Mouse (Mus musculus) stomach, postnatal 0 days (tissue): ENCODE data around the gene Fam57b. TPM values are rescaled to one million over a fixed set of nuclear protein-coding genes. Genes with fewer than 3 reads are reported as not detected.

Experiments used
- ATAC-seq: fragments of 200-750 bp; cut with Nextera tagmentation; 2 replicates; pipeline ENCODE4 v1.8.0; 2017; ENCODE audit not compliant: low FRiP score, low TSS enrichment
- DNase-seq: peaks from one replicate; pipeline ENCODE4 v3.0.0-alpha.2; 2016; ENCODE audit warnings: low spot score
- H3K27ac ChIP-seq: fragments of 300-500 bp; sonication (generic); replicated peaks from 2 replicates; pipeline ENCODE4 v1.5.1; 2014; ENCODE audit warnings: mild to moderate bottlenecking, control low read depth
- H3K27me3 ChIP-seq: fragments of 300-500 bp; sonication (generic); 2 replicates; pipeline ENCODE4 v1.6.1; 2014; ENCODE audit warnings: low read length; ENCODE audit not compliant: control insufficient read depth, insufficient read depth
- H3K36me3 ChIP-seq: fragments of 300-500 bp; sonication (generic); 2 replicates; pipeline ENCODE4 v1.6.1; 2014; ENCODE audit warnings: low read length, mixed read lengths; ENCODE audit not compliant: control insufficient read depth, insufficient read depth
- H3K4me1 ChIP-seq: fragments of 300-500 bp; sonication (generic); replicated peaks from 2 replicates; pipeline ENCODE4 v1.6.1; 2014; ENCODE audit warnings: antibody characterized with exemption; ENCODE audit not compliant: control insufficient read depth, insufficient read depth
- H3K4me2 ChIP-seq: fragments of 300-500 bp; sonication (generic); replicated peaks from 2 replicates; pipeline ENCODE4 v1.6.1; 2014; ENCODE audit warnings: low read depth, mild to moderate bottlenecking, control low read depth, moderate library complexity
- H3K4me3 ChIP-seq: fragments of 300-500 bp; sonication (generic); 2 replicates; pipeline ENCODE4 v1.5.1; 2014; ENCODE audit warnings: low read depth, low read length, control low read depth
- H3K9ac ChIP-seq: fragments of 300-500 bp; sonication (generic); 2 replicates; pipeline ENCODE4 v1.6.1; 2014; ENCODE audit warnings: mild to moderate bottlenecking, low read length, control low read depth, mixed read lengths
- H3K9me3 ChIP-seq: fragments of 300-500 bp; sonication (generic); 2 replicates; pipeline ENCODE4 v1.6.1; 2016; ENCODE audit warnings: low read length; ENCODE audit not compliant: control insufficient read depth
- CTCF ChIP-seq: IDR thresholded peaks from 2 replicates; pipeline ENCODE4 v1.5.1; 2016; ENCODE audit warnings: antibody characterized with exemption, low read depth, mild to moderate bottlenecking, moderate library complexity
- EP300 ChIP-seq: optimal IDR thresholded peaks from 2 replicates; pipeline ENCODE3; 2016; ENCODE audit warnings: antibody characterized with exemption
- WGBS: fragments of 180-500 bp; shearing (Covaris S2); extraction: QIAGEN DNeasy Blood & Tissue Kit; methylation state at CpG from one replicate; pipeline ENCODE4 v1.1.7; 2014; 5-methylcytosine and 5-hydroxymethylcytosine counted together
- polyA plus RNA-seq: library from polyadenylated mRNA; unstranded; fragments of >200 nt; fragmentation: Nextera tagmentation; extraction: Ambion mirVana; gene quantifications from 2 replicates; pipeline ENCODE4 v1.2.1, GENCODE M21; 2015

The Fam57b gene
- polyA plus RNA-seq, 1 experiment from 2014 or later: 0.57 TPM

- Histone ChIP-seq H3K4me2 (no peak overlapping the region), H3K4me3 (no peak overlapping the region), H3K36me3 (no peaks in the 10 kb centered on the region), H3K4me1 (peaks cover 4% of the 10 kb centered on the region; the same call in 1 of the 2 replicates), H3K27ac (0 out of 2 replicates have a peak overlapping the region, but pooled peaks have one; percentile 45), H3K9ac (no peak overlapping the region), H3K27me3 (no peaks in the 10 kb centered on the region), H3K9me3 (no peaks in the 10 kb centered on the region)
- 69% methylated on average over 6 of the region's 6 CpGs for WGBS
- no peak for ATAC-seq
- TF ChIP-seq CTCF: no peak
- TF ChIP-seq EP300: no peak
- DNase-seq: no peak
Observed at GRCm38 (mm10) chr7:126803181-126803580, 5.7 kb downstream of the Fam57b start.

GRCm38 (mm10) chr7:126803751-126804150 lies 6.3 kb downstream of the Fam57b start:
- Histone ChIP-seq H3K4me1 (peaks cover 4% of the 10 kb centered on the region; the same call in 1 of the 2 replicates), H3K36me3 (no peaks in the 10 kb centered on the region), H3K4me2 (no peak overlapping the region), H3K9ac (no peak overlapping the region), H3K4me3 (no peak overlapping the region), H3K27me3 (no peaks in the 10 kb centered on the region), H3K27ac (no peak overlapping the region), H3K9me3 (no peaks in the 10 kb centered on the region)
- TF ChIP-seq EP300: no peak
- TF ChIP-seq CTCF: no peak
- no peak for ATAC-seq
- no peak for DNase-seq

- H3K36me3 ChIP-seq: no peaks in the 10 kb centered on the region
- no peaks in the 10 kb centered on the region for H3K27me3 ChIP-seq
- H3K4me3 ChIP-seq: no peak overlapping the region
- no peak overlapping the region for H3K9ac ChIP-seq
- WGBS: 29% methylated on average over 6 of the region's 6 CpGs
- 0 out of 2 replicates have a peak, but pooled peaks cover 4% of the 10 kb centered on the region for H3K4me1 ChIP-seq
- ATAC-seq (peak; percentile 74), DNase-seq (peak; percentile 84)
- no peaks in the 10 kb centered on the region for H3K9me3 ChIP-seq
- no peak overlapping the region for H3K4me2 ChIP-seq
- no peak overlapping the region; the same call in 1 of the 2 replicates for H3K27ac ChIP-seq
- TF ChIP-seq CTCF: no peak
- TF ChIP-seq EP300: no peak
Observed at GRCm38 (mm10) chr7:126806956-126807355, 9.5 kb downstream of the Fam57b start.

GRCm38 (mm10) chr7:126807405-126807804 lies 9.9 kb downstream of the Fam57b start:
- 34% methylated on average over 4 of the region's 4 CpGs for WGBS
- TF ChIP-seq EP300 (no peak), CTCF (no peak)
- Histone ChIP-seq H3K27ac (no peak overlapping the region; the same call in 1 of the 2 replicates), H3K9ac (peak overlapping the region; percentile 60; the same call in 1 of the 2 replicates), H3K9me3 (no peaks in the 10 kb centered on the region), H3K4me2 (peak overlapping the region; percentile 69; the same call in 1 of the 2 replicates), H3K36me3 (no peaks in the 10 kb centered on the region), H3K4me3 (no peak overlapping the region), H3K4me1 (0 out of 2 replicates have a peak, but pooled peaks cover 4% of the 10 kb centered on the region), H3K27me3 (no peaks in the 10 kb centered on the region)
- no peak for DNase-seq
- ATAC-seq: no peak

GRCm38 (mm10) chr7:126808703-126809455 lies 11.4 kb downstream of the Fam57b start:
- no peaks in the 10 kb centered on the region for H3K36me3 ChIP-seq
- WGBS: 0% methylated on average over 38 of the region's 43 CpGs
- ATAC-seq: peak; percentile 84
- no peaks in the 10 kb centered on the region for H3K27me3 ChIP-seq
- 0 out of 2 replicates have a peak, but pooled peaks cover 4% of the 10 kb centered on the region for H3K4me1 ChIP-seq
- H3K27ac ChIP-seq: peak overlapping the region; percentile 41; the same call in 1 of the 2 replicates
- TF ChIP-seq EP300 (no peak), CTCF (peak; percentile 44)
- H3K9ac ChIP-seq: peak overlapping the region; percentile 60
- H3K4me3 ChIP-seq: peak overlapping the region; percentile 55
- no peaks in the 10 kb centered on the region for H3K9me3 ChIP-seq
- H3K4me2 ChIP-seq: peak overlapping the region; percentile 69
- peak; percentile 87 for DNase-seq

GRCm38 (mm10) chr7:126809723-126810369 lies 12.4 kb downstream of the Fam57b start:
- no peaks in the 10 kb centered on the region for H3K9me3 ChIP-seq
- H3K27ac ChIP-seq: no peak overlapping the region
- DNase-seq (no peak), ATAC-seq (no peak)
- 40% methylated on average over 5 of the region's 5 CpGs for WGBS
- H3K36me3 ChIP-seq: no peaks in the 10 kb centered on the region
- H3K4me2 ChIP-seq: no peak overlapping the region; the same call in 1 of the 2 replicates
- no peaks in the 10 kb centered on the region for H3K27me3 ChIP-seq
- H3K4me3 ChIP-seq: no peak overlapping the region
- H3K9ac ChIP-seq: no peak overlapping the region
- TF ChIP-seq CTCF: no peak
- no peak for TF ChIP-seq EP300
- H3K4me1 ChIP-seq: 0 out of 2 replicates have a peak, but pooled peaks cover 4% of the 10 kb centered on the region
